ENCODE assay signal across 8 mouse cellular contexts in the genomic region with DNA sequence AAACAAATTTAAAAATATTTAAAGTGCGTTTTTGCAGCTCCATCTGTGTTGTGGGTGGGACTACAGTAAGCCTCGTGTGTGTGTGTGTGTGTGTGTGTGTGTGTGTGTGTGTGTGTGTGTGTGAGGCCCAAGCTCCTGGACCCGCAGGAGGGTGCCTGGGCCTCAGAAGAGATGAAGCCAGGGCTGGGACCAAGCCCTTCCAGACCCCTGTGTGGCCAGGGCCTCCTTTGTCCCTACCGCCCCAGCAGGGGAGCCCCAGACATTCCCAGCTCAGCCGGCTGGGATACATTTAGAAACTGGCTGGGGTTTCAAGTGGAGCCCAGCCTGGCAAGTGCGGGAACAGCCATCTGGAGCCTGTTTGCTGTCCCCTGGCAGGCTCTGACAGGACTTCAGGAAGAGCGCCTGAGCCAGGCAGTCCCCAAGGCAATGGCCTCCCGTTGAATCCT. TPM values are rescaled to one million over a fixed set of nuclear protein-coding genes. Genes with fewer than 3 reads are reported as not detected.
DNase-seq lines count a peak whose midpoint lies in the region; ATAC-seq lines count a peak whose summit lies in the region.

No protein-coding gene starts in this region.

- ATAC-seq in hindbrain, embryonic 13.5 days (ENCODE audit: low FRiP score), result peak; percentile 52; the same call in 1 of the 2 replicates

- peaks cover 23% of the 10 kb centered on the region for H3K4me1 ChIP-seq in hindbrain, embryonic 13.5 days (replicated peaks)

- no peaks in the 10 kb centered on the region; the same call in 1 of the 2 replicates for H3K27me3 ChIP-seq in hindbrain, embryonic 13.5 days

- intact Hi-C loops in left cerebral cortex, postnatal 4 days (cut with DNase I), result no loop called here

- DNase-seq in Muller cell, postnatal 12 days (ENCODE audit: inconsistent ontology term), result peak; percentile 68
- peak; percentile 80 to 90 for DNase-seq in cerebellum, postnatal 14 days
- DNase-seq in gastrocnemius, adult 18-20 months (ENCODE audit: low spot score), result peak; percentile 50
- DNase-seq in left cerebral cortex, postnatal 4 days, result peak; percentile 86
- DNase-seq in right cerebral cortex, adult 2 months (ENCODE audit: low spot score in 2 of 2), result peak; percentile 69 to 78
- DNase-seq in thymus, postnatal 14 days, result no peak
- DNase-seq in urinary bladder, postnatal 25 days (ENCODE audit: low spot score), result no peak

- H3K9ac ChIP-seq in hindbrain, embryonic 13.5 days, result no peak overlapping the region

- peak overlapping the region; percentile 45; the same call in 1 of the 2 replicates for H3K27ac ChIP-seq in hindbrain, embryonic 13.5 days

- H3K4me2 ChIP-seq in hindbrain, embryonic 13.5 days, result no peak overlapping the region

- no peaks in the 10 kb centered on the region for H3K36me3 ChIP-seq in hindbrain, embryonic 13.5 days

- 22% methylated on average over 6 of the region's 8 CpGs for WGBS in hindbrain, embryonic 13.5 days

- H3K4me3 ChIP-seq in hindbrain, embryonic 13.5 days, result no peak overlapping the region

- H3K9me3 ChIP-seq in hindbrain, embryonic 13.5 days, result no peaks in the 10 kb centered on the region

RNA-seq across cellular contexts. Expression of gene Emid1, which starts 13.4 kb away (rescaled TPM):
- total RNA-seq in gastrocnemius, adult 18-20 months (2021), result 1 to 10 TPM; 7.7 to 8.9 TPM
- polyA plus RNA-seq in hindbrain, embryonic 13.5 days (2015; fragmentation: Nextera tagmentation; extraction: Ambion mirVana), result 13.8 and 15.9 TPM in 2 replicates
- total RNA-seq in left cerebral cortex, postnatal 4 days (2021), result 10 to 100 TPM; 38.7 to 43.8 TPM

Comparison
In these comparisons a context has a peak if more than half of its experiments do, and no peak if none do; other contexts are left out.
1. DNase-seq: peak in Muller cell, postnatal 12 days (single experiment), cerebellum, postnatal 14 days (2 of 2), gastrocnemius, adult 18-20 months (single experiment), left cerebral cortex, postnatal 4 days (single experiment) and right cerebral cortex, adult 2 months (2 of 2); none in thymus, postnatal 14 days (single experiment) and urinary bladder, postnatal 25 days (single experiment).
2. RNA of gene Emid1, which starts 13.4 kb away (total RNA-seq): 38.7 to 43.8 TPM in left cerebral cortex, postnatal 4 days; 7.7 to 8.9 TPM in gastrocnemius, adult 18-20 months; every median in the first group is over 4 times any median in the second.